Mouse (Mus musculus): Measurements from ENCODE around the gene Uhrf1.

- TF ChIP-seq CTCF (IDR thresholded peaks at IDR 0.05; ENCODE audit: low read depth) (no peak), EP300 (IDR thresholded peaks at IDR 0.05; ENCODE audit: low read depth) (no peak)
These were observed 896 bp downstream of the Uhrf1 start for GRCm38 (mm10) chr17:56303847-56304586.

All from liver, embryonic 14.5 days (tissue).